Mouse (Mus musculus) cerebellum, adult 8-10 months (tissue): ENCODE measurements around the gene Srsf3.
"Not testable (repeated sequence)": the region's sequence is repeated elsewhere in the genome, so short reads cannot be mapped to it uniquely, and the experiment has no call there.

Source experiments
- DNase-seq: peaks from one replicate; pipeline ENCODE4 v3.0.0; 2022

Srsf3 gene

GRCm38 (mm10) chr17:29019391-29019790 is 13.0 kb upstream of the Srsf3 start:
- DNase-seq, result no peak

- no peak for DNase-seq
Observed at GRCm38 (mm10) chr17:29020444-29020843, 12.0 kb upstream of the Srsf3 start.

GRCm38 (mm10) chr17:29022230-29022819 is 10.1 kb upstream of the Srsf3 start:
- no peak for DNase-seq

- DNase-seq, result no peak
Observed at GRCm38 (mm10) chr17:29023346-29023745, 9.1 kb upstream of the Srsf3 start.

GRCm38 (mm10) chr17:29024047-29024892 is 8.2 kb upstream of the Srsf3 start:
- DNase-seq, result no peak

- DNase-seq, result no peak
Observed at GRCm38 (mm10) chr17:29024896-29025565, 7.4 kb upstream of the Srsf3 start.

- no peak for DNase-seq
Observed at GRCm38 (mm10) chr17:29026652-29027356, 5.6 kb upstream of the Srsf3 start.

GRCm38 (mm10) chr17:29030321-29031034 is 1.9 kb upstream of the Srsf3 start:
- no peak for DNase-seq

- not testable (repeated sequence) for DNase-seq
Observed at GRCm38 (mm10) chr17:29031085-29031711, 1.2 kb upstream of the Srsf3 start.

- peak; percentile 48 for DNase-seq
Observed at GRCm38 (mm10) chr17:29031771-29032273, 606 bp upstream of the Srsf3 start.

GRCm38 (mm10) chr17:29033569-29034061 is 1.2 kb downstream of the Srsf3 start:
- DNase-seq, result no peak

- no peak for DNase-seq
Observed at GRCm38 (mm10) chr17:29034264-29034663, 1.8 kb downstream of the Srsf3 start.

GRCm38 (mm10) chr17:29035506-29035905 is 3.1 kb downstream of the Srsf3 start:
- no peak for DNase-seq

- DNase-seq, result no peak
Observed at GRCm38 (mm10) chr17:29039351-29039750, 6.9 kb downstream of the Srsf3 start.

- not testable (repeated sequence) for DNase-seq
Observed at GRCm38 (mm10) chr17:29041632-29042031, 9.2 kb downstream of the Srsf3 start.

GRCm38 (mm10) chr17:29042569-29042968 is 10.1 kb downstream of the Srsf3 start:
- DNase-seq, result no peak

- no peak for DNase-seq
Observed at GRCm38 (mm10) chr17:29043583-29043982, 11.2 kb downstream of the Srsf3 start.

GRCm38 (mm10) chr17:29044146-29044924 is 11.9 kb downstream of the Srsf3 start:
- DNase-seq, result no peak

GRCm38 (mm10) chr17:29044925-29045319 is 12.5 kb downstream of the Srsf3 start:
- DNase-seq, result no peak

- DNase-seq, result peak; percentile 74
Observed at GRCm38 (mm10) chr17:29045741-29046530, 13.5 kb downstream of the Srsf3 start.
